9 mouse cellular contexts compared by ENCODE assay signal in genomic region chr1:189727346-189727883, GRCm38 (mm10). TPM values are rescaled to one million over a fixed set of nuclear protein-coding genes. Genes with fewer than 3 reads are reported as not detected.
DNase-seq lines count a peak whose midpoint lies in the region; ATAC-seq and TF ChIP-seq lines count a peak whose summit lies in the region.
"Had no signal": no experiment of that assay in that cellular context is flagged by ENCODE, and none has a peak within 500 bp of the region (broad histone marks: within the 10 kb centered on the region; RNA-seq: fewer than 3 reads in every experiment).

No protein-coding gene starts in this region.

- peak; percentile 44 for DNase-seq in retina, embryonic 14.5 days (ENCODE audit: low spot score)
- no peak for DNase-seq in retina, postnatal 1 day
- peak; percentile 70 for DNase-seq in hindbrain, embryonic 11.5 days (ENCODE audit: low spot score)
- DNase-seq in midbrain, postnatal 0 days (ENCODE audit: low spot score) = no peak
- DNase-seq in urinary bladder, adult 2 months (ENCODE audit: low spot score) = peak; percentile 56
- no peak for DNase-seq in T-cell, adult 2 months (ENCODE audit: low spot score)

- peaks cover 20% of the 10 kb centered on the region for H3K4me1 ChIP-seq in forebrain, embryonic 15.5 days
- H3K4me1 ChIP-seq in hindbrain, embryonic 11.5 days (replicated peaks; ENCODE audit: control insufficient read depth, insufficient read depth, low read length) = peaks cover 3% of the 10 kb centered on the region; the same call in 1 of the 2 replicates
- H3K4me1 ChIP-seq in limb, embryonic 15.5 days = peaks cover 49% of the 10 kb centered on the region
- no peaks in the 10 kb centered on the region for H3K4me1 ChIP-seq in midbrain, postnatal 0 days (ENCODE audit: insufficient read depth, low read length)

- peak overlapping the region; percentile 56 for H3K4me3 ChIP-seq in forebrain, embryonic 15.5 days
- H3K4me3 ChIP-seq in hindbrain, embryonic 11.5 days (ENCODE audit: low read depth, low read length) = peak overlapping the region; percentile 51
- H3K4me3 ChIP-seq in limb, embryonic 15.5 days = peak overlapping the region; percentile 70
- peak overlapping the region; percentile 62 for H3K4me3 ChIP-seq in midbrain, postnatal 0 days (ENCODE audit: low read depth, low read length)

- H3K4me2 ChIP-seq in forebrain, embryonic 15.5 days (replicated peaks) = peak overlapping the region; percentile 99
- H3K4me2 ChIP-seq in hindbrain, embryonic 11.5 days (replicated peaks; ENCODE audit: low read depth, low read length) = peak overlapping the region; percentile 74
- H3K4me2 ChIP-seq in limb, embryonic 15.5 days = peak overlapping the region; percentile 69
- peak overlapping the region; percentile 98 for H3K4me2 ChIP-seq in midbrain, postnatal 0 days (ENCODE audit: low read depth, low read length, poor library complexity, severe bottlenecking)

- H3K36me3 ChIP-seq in forebrain, embryonic 15.5 days = no peaks in the 10 kb centered on the region
- no peaks in the 10 kb centered on the region for H3K36me3 ChIP-seq in hindbrain, embryonic 11.5 days (ENCODE audit: control insufficient read depth, insufficient read depth, low read length)
- H3K36me3 ChIP-seq in limb, embryonic 15.5 days = no peaks in the 10 kb centered on the region
- H3K36me3 ChIP-seq in midbrain, postnatal 0 days (ENCODE audit: insufficient read depth, low read length) = no peaks in the 10 kb centered on the region
- H3K36me3 ChIP-seq: G1E had no signal

- H3K9me3 ChIP-seq in forebrain, embryonic 15.5 days = no peaks in the 10 kb centered on the region
- H3K9me3 ChIP-seq in hindbrain, embryonic 11.5 days (ENCODE audit: control insufficient read depth, low read length) = no peaks in the 10 kb centered on the region
- no peaks in the 10 kb centered on the region for H3K9me3 ChIP-seq in limb, embryonic 15.5 days
- H3K9me3 ChIP-seq in midbrain, postnatal 0 days (ENCODE audit: low read length) = no peaks in the 10 kb centered on the region

- 1% methylated on average over 22 of the region's 22 CpGs for WGBS in forebrain, embryonic 15.5 days
- WGBS in hindbrain, embryonic 11.5 days = 3% methylated on average over 22 of the region's 22 CpGs
- under 1% methylated on average over 22 of the region's 22 CpGs for WGBS in limb, embryonic 15.5 days
- WGBS in midbrain, postnatal 0 days = 3% methylated on average over 22 of the region's 22 CpGs

- no peak for TF ChIP-seq CTCF in midbrain, postnatal 0 days (IDR thresholded peaks at IDR 0.05)

- H3K9ac ChIP-seq in forebrain, embryonic 15.5 days (replicated peaks) = peak overlapping the region; percentile 45
- peak overlapping the region; percentile 46 for H3K9ac ChIP-seq in hindbrain, embryonic 11.5 days (ENCODE audit: low read depth, low read length)
- peak overlapping the region; percentile 70 for H3K9ac ChIP-seq in limb, embryonic 15.5 days
- H3K9ac ChIP-seq in midbrain, postnatal 0 days (replicated peaks; ENCODE audit: low read length, poor library complexity, severe bottlenecking) = 0 out of 2 replicates have a peak overlapping the region, but pooled peaks have one; percentile 52

- ATAC-seq in forebrain, embryonic 15.5 days (replicated peaks) = peak; percentile 30; the same call in 1 of the 2 replicates
- peak; percentile 52 for ATAC-seq in hindbrain, embryonic 11.5 days (ENCODE audit: low FRiP score)
- peak; percentile 82 for ATAC-seq in limb, embryonic 15.5 days (ENCODE audit: insufficient number of reproducible peaks, low FRiP score, low TSS enrichment, low read depth)
- 0 out of 2 replicates have a peak, but pooled peaks have one; percentile 12 for ATAC-seq in midbrain, postnatal 0 days (ENCODE audit: low FRiP score)

- H3K27me3 ChIP-seq in forebrain, embryonic 15.5 days = peaks cover 49% of the 10 kb centered on the region
- H3K27me3 ChIP-seq in hindbrain, embryonic 11.5 days (ENCODE audit: control insufficient read depth, insufficient read depth, low read length) = no peaks in the 10 kb centered on the region; the same call in 1 of the 2 replicates
- H3K27me3 ChIP-seq in limb, embryonic 15.5 days = no peaks in the 10 kb centered on the region
- H3K27me3 ChIP-seq in midbrain, postnatal 0 days (ENCODE audit: insufficient read depth, low read length) = peaks cover 41% of the 10 kb centered on the region

- H3K27ac ChIP-seq in forebrain, embryonic 15.5 days (replicated peaks) = no peak overlapping the region; the same call in 1 of the 2 replicates
- peak overlapping the region; percentile 32 for H3K27ac ChIP-seq in hindbrain, embryonic 11.5 days (ENCODE audit: low read depth, low read length)
- H3K27ac ChIP-seq in limb, embryonic 15.5 days = peak overlapping the region; percentile 98
- no peak overlapping the region for H3K27ac ChIP-seq in midbrain, postnatal 0 days (ENCODE audit: low read depth, low read length)

RNA-seq across cellular contexts. Expression of gene Ptpn14, which starts 0.7 kb away (rescaled TPM):
- 0.64 and 0.96 TPM in 2 replicates for polyA plus RNA-seq in forebrain, embryonic 15.5 days (2015; fragmentation: Nextera tagmentation; extraction: Ambion mirVana)
- 5.2 and 7.2 TPM in 2 replicates for polyA plus RNA-seq in hindbrain, embryonic 11.5 days (2014; fragmentation: Nextera tagmentation; extraction: Ambion mirVana)
- polyA plus RNA-seq in limb, embryonic 15.5 days (2015; fragmentation: Nextera tagmentation; extraction: Ambion mirVana) = 11.8 and 12.9 TPM in 2 replicates
- total RNA-seq in midbrain, postnatal 0 days (2014; rRNA removed) = 5.1 and 6.5 TPM in 2 replicates
- 1.1 and 1.2 TPM in 2 replicates for polyA plus RNA-seq in midbrain, postnatal 0 days (2015; fragmentation: Nextera tagmentation; extraction: Ambion mirVana)
- 12.2 and 16.3 TPM in 2 replicates for polyA plus RNA-seq in urinary bladder, adult 2 months (2012; rRNA removed)
- polyA plus RNA-seq: G1E had no signal

RNA-seq across cellular contexts. Expression of gene Cenpf, which starts 39.5 kb away (rescaled TPM):
- polyA plus RNA-seq in forebrain, embryonic 15.5 days (2015; fragmentation: Nextera tagmentation; extraction: Ambion mirVana) = 56.3 and 57.7 TPM in 2 replicates
- 103 and 141 TPM in 2 replicates for polyA plus RNA-seq in hindbrain, embryonic 11.5 days (2014; fragmentation: Nextera tagmentation; extraction: Ambion mirVana)
- 65.1 and 65.8 TPM in 2 replicates for polyA plus RNA-seq in limb, embryonic 15.5 days (2015; fragmentation: Nextera tagmentation; extraction: Ambion mirVana)
- total RNA-seq in midbrain, postnatal 0 days (2014; rRNA removed) = 1.8 and 3.0 TPM in 2 replicates
- 4.3 and 6.8 TPM in 2 replicates for polyA plus RNA-seq in midbrain, postnatal 0 days (2015; fragmentation: Nextera tagmentation; extraction: Ambion mirVana)
- 0.40 and 0.65 TPM in 2 replicates for polyA plus RNA-seq in urinary bladder, adult 2 months (2012; rRNA removed)

Comparison
In these comparisons a context has a peak if more than half of its experiments do, and no peak if none do; other contexts are left out.
1. DNase-seq: peak in retina, embryonic 14.5 days (single experiment), hindbrain, embryonic 11.5 days (single experiment) and urinary bladder, adult 2 months (single experiment); none in retina, postnatal 1 day (single experiment), midbrain, postnatal 0 days (single experiment) and T-cell, adult 2 months (single experiment).
2. ATAC-seq: peak in every context shown above with its lines; median percentile 82 in limb, embryonic 15.5 days; 52 in hindbrain, embryonic 11.5 days; 30 in forebrain, embryonic 15.5 days; 12 in midbrain, postnatal 0 days.
3. H3K27ac ChIP-seq: peak in hindbrain, embryonic 11.5 days (single experiment) and limb, embryonic 15.5 days (single experiment); none in forebrain, embryonic 15.5 days (single experiment) and midbrain, postnatal 0 days (single experiment).
4. Peak in every context shown above with its lines, with median percentiles within 50 percentile points of each other: H3K4me2 ChIP-seq, H3K4me3 ChIP-seq and H3K9ac ChIP-seq.